Mouse (Mus musculus) intestine, embryonic 14.5 days (tissue): ENCODE results near the gene Tbc1d8b. TPM values are rescaled to one million over a fixed set of nuclear protein-coding genes. Genes with fewer than 3 reads are reported as not detected.
"Not testable (repeated sequence)": the region's sequence is repeated elsewhere in the genome, so short reads cannot be mapped to it uniquely, and the experiment has no call there.

Experiments used
- ATAC-seq: fragments of 200-750 bp; cut with Nextera tagmentation; replicated peaks from 2 replicates; pipeline ENCODE4 v1.8.0; 2017; ENCODE audit warnings: low read depth, moderate number of reproducible peaks, moderate TSS enrichment, moderate library complexity; ENCODE audit not compliant: low FRiP score, low TSS enrichment
- DNase-seq: peaks from one replicate; pipeline ENCODE4 v3.0.0-alpha.2; 2018; ENCODE audit warnings: low spot score
- H3K27ac ChIP-seq: fragments of 300-500 bp; sonication (generic); 2 replicates; pipeline ENCODE4 v1.5.1; 2014; ENCODE audit warnings: low read depth, mild to moderate bottlenecking, control low read depth
- H3K27me3 ChIP-seq: fragments of 300-500 bp; sonication (generic); replicated peaks from 2 replicates; pipeline ENCODE4 v1.6.1; 2014; ENCODE audit warnings: low read length, control low read depth; ENCODE audit not compliant: control insufficient read depth, insufficient read depth
- H3K36me3 ChIP-seq: fragments of 300-500 bp; sonication (generic); 2 replicates; pipeline ENCODE4 v1.6.1; 2014; ENCODE audit warnings: low read length, control low read depth; ENCODE audit not compliant: control insufficient read depth, insufficient read depth
- H3K4me1 ChIP-seq: fragments of 300-500 bp; sonication (generic); replicated peaks from 2 replicates; pipeline ENCODE4 v1.6.1; 2014; ENCODE audit warnings: low read length, control low read depth, mixed read lengths; ENCODE audit not compliant: control insufficient read depth, insufficient read depth
- H3K4me2 ChIP-seq: fragments of 300-500 bp; sonication (generic); 2 replicates; pipeline ENCODE4 v1.6.1; 2014; ENCODE audit warnings: low read length
- H3K4me3 ChIP-seq: fragments of 300-500 bp; sonication (generic); 2 replicates; pipeline ENCODE4 v1.5.1; 2014; ENCODE audit warnings: low read depth, low read length, control low read depth, mixed read lengths
- H3K9ac ChIP-seq: fragments of 300-500 bp; sonication (generic); 2 replicates; pipeline ENCODE4 v1.6.1; 2014; ENCODE audit warnings: mild to moderate bottlenecking, low read length
- H3K9me3 ChIP-seq: fragments of 300-500 bp; sonication (generic); 2 replicates; pipeline ENCODE4 v1.6.1; 2016; ENCODE audit warnings: low read length, control low read depth; ENCODE audit not compliant: control insufficient read depth
- WGBS: fragments of 180-500 bp; shearing (Covaris S2); extraction: QIAGEN DNeasy Blood & Tissue Kit; methylation state at CpG from one replicate; pipeline ENCODE4 v1.1.7; 2014; 5-methylcytosine and 5-hydroxymethylcytosine counted together
- polyA plus RNA-seq: library from polyadenylated mRNA; unstranded; fragments of >200 nt; fragmentation: Nextera tagmentation; extraction: Ambion mirVana; gene quantifications from 2 replicates; pipeline ENCODE4 v1.2.1, GENCODE M21; 2014

Gene Tbc1d8b
- polyA plus RNA-seq, 1 experiment from 2014 or later, result 1.7 TPM

DNA sequence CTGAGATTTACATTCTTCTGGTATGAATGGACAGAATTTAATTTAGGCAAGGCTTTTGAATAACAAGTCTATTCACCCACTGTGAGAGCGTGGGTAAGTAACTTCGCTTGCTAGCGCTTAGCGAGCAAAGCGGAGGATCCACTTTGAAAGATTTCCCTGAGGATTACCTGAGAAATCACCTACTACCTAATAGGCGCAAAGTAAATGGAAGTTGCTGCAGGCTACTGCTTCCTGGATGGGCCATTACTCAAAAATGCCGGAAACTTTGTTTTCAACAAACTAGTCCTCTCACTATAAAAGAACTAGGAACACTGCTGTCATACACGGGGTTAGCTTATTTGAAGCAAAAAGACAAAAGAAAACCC is 404 bp upstream of the Tbc1d8b start:
- Histone ChIP-seq H3K9ac (peak overlapping the region; percentile 20; the same call in 1 of the 2 replicates), H3K4me3 (peak overlapping the region; percentile 47), H3K9me3 (no peaks in the 10 kb centered on the region), H3K4me2 (peak overlapping the region; percentile 52), H3K27me3 (0 out of 2 replicates have a peak, but pooled peaks cover 2% of the 10 kb centered on the region), H3K4me1 (no peaks in the 10 kb centered on the region), H3K36me3 (no peaks in the 10 kb centered on the region), H3K27ac (0 out of 2 replicates have a peak overlapping the region, but pooled peaks have one; percentile 0)
- peak; percentile 57 for DNase-seq
- peak; percentile 67 for ATAC-seq
- WGBS, result 13% methylated on average over 8 of the region's 8 CpGs

DNA sequence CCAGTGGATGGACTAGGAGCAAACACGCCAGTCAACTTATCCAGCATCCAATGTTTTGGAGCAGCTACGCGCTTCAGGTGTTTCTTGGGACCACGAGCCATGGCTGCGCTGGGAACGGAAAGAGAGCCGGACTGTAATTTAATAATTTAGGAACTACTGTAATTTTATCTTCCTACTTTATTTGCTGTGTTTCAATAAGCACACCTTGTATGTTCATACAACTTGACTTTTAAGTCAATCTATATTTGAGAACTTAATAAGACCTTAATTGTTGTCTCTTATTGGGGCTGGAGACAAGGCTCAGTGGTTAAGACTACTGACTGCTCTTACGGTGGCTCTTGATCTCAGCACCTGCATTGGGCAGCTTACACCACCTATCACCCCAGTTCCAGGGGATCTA is 29.6 kb downstream of the Tbc1d8b start, which contains the start of gene Gm15013:
Gm15013 (minus strand) TSS at position 101 of the 400 bp plus-strand sequence.
- ATAC-seq (no peak), DNase-seq (no peak)
- Histone ChIP-seq H3K4me3 (no peak within 1 kb of the TSS), H3K4me2 (no peak within 1 kb of the TSS), H3K27me3 (no peaks in the 10 kb centered on the region), H3K9me3 (no peaks in the 10 kb centered on the region), H3K36me3 (no peaks in the 10 kb centered on the region), H3K27ac (no peak within 1 kb of the TSS), H3K9ac (no peak within 1 kb of the TSS), H3K4me1 (no peaks in the 10 kb centered on the region)
- 95% methylated on average over 8 of the region's 8 CpGs for WGBS

DNA sequence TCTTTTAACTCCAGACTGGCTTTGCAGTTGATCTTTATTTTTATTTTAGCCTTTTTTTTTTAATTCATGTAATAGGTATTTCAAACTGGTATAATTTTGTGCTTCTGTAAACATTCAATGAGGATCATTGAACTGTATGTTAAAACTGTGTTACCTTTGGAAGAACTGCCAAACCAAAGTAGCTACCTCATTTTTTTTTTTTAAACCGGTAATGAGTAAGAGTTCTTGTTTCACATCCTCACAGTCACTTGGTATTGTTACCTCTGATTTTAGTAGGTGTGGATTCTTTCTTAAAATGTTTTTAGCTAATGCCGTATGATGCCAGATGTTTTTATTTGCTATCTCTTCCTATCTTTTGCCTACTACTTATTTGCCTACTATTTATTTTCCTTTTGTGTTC is 37.6 kb downstream of the Tbc1d8b start:
- no peaks in the 10 kb centered on the region for H3K9me3 ChIP-seq
- no peak overlapping the region for H3K4me2 ChIP-seq
- no peak overlapping the region for H3K4me3 ChIP-seq
- no peak overlapping the region for H3K27ac ChIP-seq
- ATAC-seq (no peak), DNase-seq (no peak)
- H3K27me3 ChIP-seq, result no peaks in the 10 kb centered on the region
- WGBS, result 92% methylated on average over 2 of the region's 2 CpGs
- no peaks in the 10 kb centered on the region for H3K36me3 ChIP-seq
- no peaks in the 10 kb centered on the region for H3K4me1 ChIP-seq
- H3K9ac ChIP-seq, result no peak overlapping the region

DNA sequence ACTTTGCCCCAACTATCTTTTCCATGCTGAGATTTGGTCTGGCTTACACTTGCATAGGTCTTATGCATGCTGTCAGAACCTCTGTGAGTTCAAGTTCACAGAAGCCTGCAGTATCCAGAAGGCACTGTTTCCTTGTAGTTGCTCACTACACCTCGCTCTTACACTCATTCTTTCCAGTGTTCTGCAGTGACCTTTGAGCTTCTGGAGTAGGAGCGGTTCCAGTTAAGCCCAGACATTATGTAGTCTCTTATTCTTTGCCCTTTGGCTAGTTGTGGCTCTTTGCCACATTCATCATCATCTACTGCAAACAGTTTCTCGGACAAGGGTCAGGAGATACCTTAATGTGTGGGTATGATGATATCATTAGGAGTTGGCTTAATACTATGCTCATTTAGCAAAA is 45.7 kb downstream of the Tbc1d8b start:
- no peak overlapping the region for H3K4me2 ChIP-seq
- peaks cover 3% of the 10 kb centered on the region; the same call in 1 of the 2 replicates for H3K36me3 ChIP-seq
- WGBS, result 94% methylated on average over 3 of the region's 3 CpGs
- H3K27me3 ChIP-seq, result no peaks in the 10 kb centered on the region
- H3K27ac ChIP-seq, result no peak overlapping the region
- ATAC-seq, result no peak
- H3K9me3 ChIP-seq, result no peaks in the 10 kb centered on the region
- H3K9ac ChIP-seq, result no peak overlapping the region
- H3K4me1 ChIP-seq, result no peaks in the 10 kb centered on the region
- H3K4me3 ChIP-seq, result no peak overlapping the region
- no peak for DNase-seq

DNA sequence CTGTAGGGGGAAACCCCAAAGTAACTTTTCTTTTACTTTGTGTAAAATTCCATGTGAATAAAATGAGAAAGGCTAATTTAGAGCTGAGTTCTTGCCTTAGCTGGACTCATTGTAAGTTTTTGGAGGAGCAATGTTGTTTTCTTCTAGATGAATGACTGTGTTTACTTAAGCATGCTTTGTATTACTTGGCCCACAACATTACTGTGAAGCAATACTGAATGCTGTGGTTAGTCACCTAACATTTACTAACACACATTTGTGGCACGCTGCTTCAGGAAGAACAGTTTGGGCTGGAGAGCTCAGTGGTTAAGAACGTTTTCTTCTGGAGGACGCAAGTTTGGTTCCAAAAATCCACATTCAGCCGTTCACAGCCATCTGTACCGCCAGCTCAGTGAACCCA is 52.3 kb downstream of the Tbc1d8b start:
- Histone ChIP-seq H3K9me3 (no peaks in the 10 kb centered on the region), H3K4me1 (no peaks in the 10 kb centered on the region), H3K4me3 (no peak overlapping the region), H3K27ac (no peak overlapping the region), H3K36me3 (peaks cover 3% of the 10 kb centered on the region; the same call in 1 of the 2 replicates), H3K9ac (no peak overlapping the region), H3K27me3 (no peaks in the 10 kb centered on the region), H3K4me2 (no peak overlapping the region)
- ATAC-seq, result no peak
- DNase-seq, result no peak
- 83% methylated on average over 5 of the region's 5 CpGs for WGBS

DNA sequence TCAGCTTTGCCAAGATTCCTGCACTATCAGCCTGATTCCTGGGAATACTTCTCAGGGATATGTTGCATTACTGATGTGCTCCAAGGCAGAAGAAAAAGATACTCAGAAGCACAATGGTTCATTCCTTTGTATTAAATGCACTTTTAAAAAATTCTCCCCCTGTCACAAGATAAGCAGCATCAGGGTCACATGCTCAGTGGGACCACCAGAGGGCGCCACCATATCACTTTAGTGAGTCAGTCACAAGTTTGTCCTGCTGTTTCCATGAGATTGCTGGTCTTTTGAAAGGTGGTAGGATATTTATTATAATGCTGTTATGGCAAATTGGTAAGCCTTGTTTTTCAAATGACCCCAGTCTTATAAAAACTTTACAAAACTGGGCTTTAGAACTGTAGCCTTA is 67.1 kb downstream of the Tbc1d8b start:
- peak; percentile 57 for DNase-seq
- Histone ChIP-seq H3K9ac (no peak overlapping the region), H3K9me3 (no peaks in the 10 kb centered on the region), H3K36me3 (no peaks in the 10 kb centered on the region), H3K27ac (no peak overlapping the region), H3K4me2 (no peak overlapping the region), H3K27me3 (no peaks in the 10 kb centered on the region), H3K4me3 (no peak overlapping the region), H3K4me1 (no peaks in the 10 kb centered on the region)
- 0% methylated on average over 1 of the region's 1 CpGs for WGBS
- no peak for ATAC-seq

DNA sequence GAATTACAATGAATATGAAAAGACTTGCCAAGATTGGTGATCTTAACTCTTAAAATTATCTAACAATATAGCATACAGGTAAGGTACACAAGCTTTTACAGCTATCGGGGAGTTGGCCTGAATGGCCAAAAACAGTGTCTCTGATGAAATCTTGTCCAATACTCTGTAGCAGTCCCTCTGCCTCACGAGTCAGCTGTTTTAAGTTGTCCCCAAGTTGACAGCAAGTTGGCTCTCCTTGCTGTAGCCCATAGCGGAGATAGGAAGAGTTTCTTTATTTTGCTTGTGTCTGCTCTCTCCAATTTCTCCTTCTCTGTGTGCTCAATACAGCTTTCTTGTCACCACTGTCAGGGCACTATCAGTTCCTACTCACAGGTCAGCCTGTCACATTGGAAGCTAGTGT is 73.8 kb downstream of the Tbc1d8b start:
- 81% methylated on average over 3 of the region's 3 CpGs for WGBS
- not testable (repeated sequence) for H3K36me3 ChIP-seq, ATAC-seq, H3K4me2 ChIP-seq, DNase-seq, H3K9me3 ChIP-seq, H3K4me3 ChIP-seq, H3K27ac ChIP-seq, H3K27me3 ChIP-seq, H3K4me1 ChIP-seq, H3K9ac ChIP-seq

DNA sequence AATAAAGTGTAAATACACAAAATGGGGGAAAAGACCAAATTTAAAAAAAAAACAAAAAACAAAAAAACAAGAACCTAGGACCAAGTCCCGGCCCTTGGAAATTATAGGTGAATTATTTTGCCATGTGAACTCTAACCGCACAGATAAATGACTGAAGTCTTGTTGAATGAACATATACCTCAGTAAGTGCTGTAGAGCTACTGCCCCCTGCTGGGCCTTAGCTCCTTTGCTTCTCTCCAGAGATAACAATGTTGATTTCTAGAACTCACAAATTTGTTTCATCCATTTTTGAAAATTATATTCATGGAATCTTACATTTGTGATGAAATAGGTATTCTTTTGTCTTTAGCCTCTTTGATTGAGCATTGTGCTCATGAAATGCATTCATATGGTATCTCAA is 77.8 kb downstream of the Tbc1d8b start:
- Histone ChIP-seq H3K9ac (no peak overlapping the region), H3K27me3 (no peaks in the 10 kb centered on the region), H3K4me1 (no peaks in the 10 kb centered on the region), H3K36me3 (no peaks in the 10 kb centered on the region), H3K4me2 (no peak overlapping the region), H3K4me3 (no peak overlapping the region), H3K9me3 (no peaks in the 10 kb centered on the region), H3K27ac (no peak overlapping the region)
- DNase-seq (no peak), ATAC-seq (no peak)
- WGBS, result 69% methylated on average over 2 of the region's 2 CpGs

DNA sequence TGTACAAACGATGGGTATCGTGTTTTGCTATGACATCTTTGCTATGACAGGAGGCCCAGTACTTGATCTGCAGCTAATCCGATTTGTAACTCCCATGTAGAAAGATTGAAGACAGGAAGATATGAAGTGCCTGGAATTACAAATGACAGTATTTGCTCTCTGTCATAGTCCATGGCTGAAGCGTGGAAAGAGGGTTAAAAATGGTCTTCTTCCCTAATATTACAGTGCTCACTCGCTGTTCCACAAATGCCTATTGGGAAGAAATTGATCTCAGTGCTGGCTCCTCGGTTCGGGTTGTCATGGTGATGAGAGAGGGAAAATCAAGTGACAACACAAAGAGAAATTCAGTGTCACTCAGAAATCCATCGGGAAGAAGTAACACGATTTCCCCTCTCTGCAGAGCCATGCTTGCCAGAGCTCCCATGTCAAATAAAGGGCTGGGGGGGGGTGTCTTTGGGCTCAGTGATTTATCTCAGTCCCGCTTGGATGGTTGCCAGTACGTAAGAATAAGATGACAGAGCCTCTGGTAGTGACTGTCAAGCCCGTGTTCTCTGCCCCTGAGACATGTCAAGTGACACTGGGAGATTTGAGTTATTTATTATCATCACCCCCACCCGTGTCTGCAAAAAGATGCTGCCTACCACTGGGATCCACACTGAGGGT is 85.3 kb downstream of the Tbc1d8b start:
- 77% methylated on average over 13 of the region's 13 CpGs for WGBS
- no peak for DNase-seq
- ATAC-seq, result no peak
- no peaks in the 10 kb centered on the region for H3K36me3 ChIP-seq
- H3K9ac ChIP-seq, result no peak overlapping the region
- no peak overlapping the region for H3K4me2 ChIP-seq
- H3K9me3 ChIP-seq, result no peaks in the 10 kb centered on the region
- H3K4me1 ChIP-seq, result no peaks in the 10 kb centered on the region
- no peak overlapping the region for H3K27ac ChIP-seq
- no peaks in the 10 kb centered on the region for H3K27me3 ChIP-seq
- H3K4me3 ChIP-seq, result no peak overlapping the region
